Mouse (Mus musculus) heart, postnatal 0 days (tissue): ENCODE data around the gene Sema3e.

Source experiments
- CTCF ChIP-seq: IDR thresholded peaks from 2 replicates; pipeline ENCODE4 v1.5.1; 2016; ENCODE audit warnings: antibody characterized with exemption, control low read depth, low read depth
- EP300 ChIP-seq: IDR thresholded peaks from 2 replicates; pipeline ENCODE4 v1.6.1; 2016; ENCODE audit warnings: antibody characterized with exemption, low read depth

GRCm38 (mm10) chr5:14073152-14073551 lies 48.1 kb downstream of the Sema3e start:
- TF ChIP-seq CTCF, result no peak
- TF ChIP-seq EP300, result no peak
